Mouse (Mus musculus) erythroblast, embryonic 14.5 days (primary cell): ENCODE data around the gene Epha2.

ENCODE experiments used
- GATA1 ChIP-seq: IDR thresholded peaks from 2 replicates; pipeline ENCODE4 v1.6.1; 2012; ENCODE audit warnings: low read length, inconsistent platforms, mixed read lengths
- TAL1 ChIP-seq: IDR thresholded peaks from 3 replicates; pipeline ENCODE4 v1.6.1; 2012; ENCODE audit warnings: low read length, inconsistent platforms, mixed read lengths

DNA sequence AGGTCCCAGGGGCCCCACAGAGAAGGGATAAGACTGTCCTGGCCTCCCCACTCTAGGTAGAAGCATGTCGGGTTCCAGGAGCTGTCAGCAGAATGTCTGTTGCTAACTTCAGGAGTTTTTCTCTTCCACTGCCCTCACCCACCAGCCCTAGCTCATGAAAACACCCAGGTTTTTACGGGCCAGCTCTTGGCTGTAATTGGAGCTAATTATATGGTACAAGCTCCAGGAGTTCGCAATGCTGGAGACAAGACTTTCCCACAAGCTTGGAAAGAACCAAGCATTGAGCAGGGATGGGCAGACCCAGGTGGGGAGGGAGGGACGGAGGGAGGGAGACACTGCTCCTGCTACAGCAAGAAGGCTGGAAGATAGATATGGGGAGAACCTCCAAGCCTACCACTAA is 26.0 kb downstream of the Epha2 start:
- TF ChIP-seq GATA1 (no peak), TAL1 (no peak)
